Mouse (Mus musculus) C2C12 (cell line): ENCODE data around the gene Dlgap1. TPM values are rescaled to one million over a fixed set of nuclear protein-coding genes. Genes with fewer than 3 reads are reported as not detected.

Experiments
- H3K27me3 ChIP-seq: one replicate; pipeline ENCODE4 v1.6.1; 2011; ENCODE audit not compliant: control insufficient read depth, insufficient read depth, insufficient read length
- H3K36me3 ChIP-seq: one replicate; pipeline ENCODE4 v1.6.1; 2011; ENCODE audit not compliant: control insufficient read depth, insufficient read depth
- H3K4me3 ChIP-seq: one replicate; pipeline ENCODE4 v1.5.1; 2011; ENCODE audit warnings: mild to moderate bottlenecking, control low read depth; ENCODE audit not compliant: poor library complexity, insufficient read depth, severe bottlenecking
- H3K79me2 ChIP-seq: one replicate; pipeline ENCODE4 v1.6.1; 2011; ENCODE audit not compliant: control insufficient read depth, insufficient read depth
- H3K79me3 ChIP-seq: one replicate; pipeline ENCODE4 v1.6.1; 2011; ENCODE audit warnings: low read depth, control low read depth
- H3ac ChIP-seq: one replicate; pipeline ENCODE3; 2011; ENCODE audit warnings: low read depth; ENCODE audit not compliant: control insufficient read depth, insufficient read length
- CEBPB ChIP-seq: IDR thresholded peaks from one replicate; pipeline ENCODE4 v1.6.1; 2011; ENCODE audit warnings: low read depth, mild to moderate bottlenecking, control low read depth, moderate library complexity
- CTCF ChIP-seq: IDR thresholded peaks from one replicate; pipeline ENCODE4 v1.5.1; 2011; ENCODE audit not compliant: control insufficient read depth, insufficient read depth, insufficient read length
- FOSL1 ChIP-seq: IDR thresholded peaks from one replicate; pipeline ENCODE4 v1.8.0; 2011; ENCODE audit warnings: mild to moderate bottlenecking, low read length; ENCODE audit not compliant: poor library complexity, insufficient read depth, severe bottlenecking
- MAX ChIP-seq: IDR thresholded peaks from one replicate; pipeline ENCODE4 v1.6.1; 2011; ENCODE audit warnings: mild to moderate bottlenecking, control low read depth
- MYOD1 ChIP-seq: IDR thresholded peaks from one replicate; pipeline ENCODE4 v1.6.1; 2011; ENCODE audit warnings: low read depth; ENCODE audit not compliant: control insufficient read depth, insufficient read length
- MYOG ChIP-seq: IDR thresholded peaks from one replicate; pipeline ENCODE4 v1.6.1; 2011; ENCODE audit not compliant: control insufficient read depth, insufficient read length; ENCODE audit errors: extremely low read depth
- USF1 ChIP-seq: IDR thresholded peaks from one replicate; pipeline ENCODE4 v1.6.1; 2011; ENCODE audit warnings: low read depth, mild to moderate bottlenecking, control low read depth, moderate library complexity
- polyA plus RNA-seq: library from polyadenylated mRNA; unstranded; fragments of >200 nt; fragmentation: generic; extraction: Trizol; gene quantifications from one replicate; pipeline ENCODE4 v1.2.1, GENCODE M21; 2012; ENCODE audit warnings: missing spikeins

The Dlgap1 gene
- polyA plus RNA-seq, 1 experiment = 0.22 TPM

- Histone ChIP-seq H3K79me3 (no peaks in the 10 kb centered on the region), H3K79me2 (no peaks in the 10 kb centered on the region)
Measured at GRCm38 (mm10) chr17:70790801-70791200, 821.9 kb downstream of the Dlgap1 start.

GRCm38 (mm10) chr17:70791596-70792275 lies 822.9 kb downstream of the Dlgap1 start:
- TF ChIP-seq MAX (no peak), USF1 (no peak), MYOG (no peak), CTCF (no peak), FOSL1 (no peak), CEBPB (no peak)
- no peak overlapping the region for H3ac ChIP-seq

More at GRCm38 (mm10) chr17:70790801-70791200, 821.9 kb downstream of the Dlgap1 start:
- Histone ChIP-seq H3K27me3 (no peaks in the 10 kb centered on the region), H3ac (no peak overlapping the region), H3K4me3 (no peak overlapping the region), H3K36me3 (no peaks in the 10 kb centered on the region)
- TF ChIP-seq MYOD1 (no peak), FOSL1 (no peak), MAX (no peak)

DNA sequence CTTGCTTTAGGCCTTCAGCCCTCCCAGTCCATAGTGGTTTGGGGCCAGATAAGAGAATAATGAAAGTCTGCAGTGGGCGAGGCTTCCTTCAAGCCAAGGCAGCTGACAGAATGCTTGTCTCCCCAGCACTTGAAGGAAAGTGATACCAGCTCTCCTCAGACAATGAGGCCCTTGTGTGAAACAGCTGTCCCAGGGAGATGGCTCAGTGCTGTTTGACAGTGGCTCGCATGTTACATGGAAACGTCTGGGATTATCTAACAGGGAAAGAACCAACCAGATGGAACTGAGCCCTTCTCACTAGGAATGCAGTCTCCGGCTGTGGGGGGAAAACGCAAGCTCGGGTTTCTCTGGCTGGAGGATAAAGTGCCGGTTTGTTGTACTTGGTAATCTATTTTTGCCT lies 825.4 kb downstream of the Dlgap1 start:
- Histone ChIP-seq H3K36me3 (no peaks in the 10 kb centered on the region), H3K4me3 (no peak overlapping the region), H3K79me3 (no peaks in the 10 kb centered on the region), H3K79me2 (no peaks in the 10 kb centered on the region), H3ac (no peak overlapping the region), H3K27me3 (no peaks in the 10 kb centered on the region)
- TF ChIP-seq MAX = no peak
- peak; percentile 72 for TF ChIP-seq MYOD1

More at GRCm38 (mm10) chr17:70791596-70792275, 822.9 kb downstream of the Dlgap1 start:
- Histone ChIP-seq H3K27me3 (no peaks in the 10 kb centered on the region), H3K36me3 (no peaks in the 10 kb centered on the region), H3K4me3 (no peak overlapping the region), H3K79me3 (no peaks in the 10 kb centered on the region), H3K79me2 (no peaks in the 10 kb centered on the region)

DNA sequence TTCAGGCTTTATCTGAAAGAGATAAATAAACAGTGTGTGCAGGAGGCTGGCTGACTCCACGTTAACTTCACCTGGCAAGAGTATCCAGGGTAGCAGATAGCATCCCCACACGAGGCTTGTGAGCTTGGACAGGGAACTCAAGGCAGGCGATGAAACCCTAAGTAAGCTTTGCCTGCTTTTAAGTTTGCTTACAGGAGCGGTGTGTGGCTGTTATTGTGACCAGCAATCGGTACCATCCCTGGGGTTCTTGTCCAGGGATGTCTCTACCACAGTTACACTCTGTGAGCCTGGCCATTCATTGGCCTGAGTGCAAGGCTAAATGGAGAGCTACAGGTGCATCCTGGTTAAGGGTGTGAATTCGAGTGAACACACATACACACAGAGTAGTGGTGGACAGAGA lies 825.8 kb downstream of the Dlgap1 start:
- H3K79me3 ChIP-seq = no peaks in the 10 kb centered on the region
- TF ChIP-seq CTCF (no peak), CEBPB (no peak), USF1 (no peak), MAX (no peak), MYOD1 (no peak), MYOG (no peak), FOSL1 (no peak)
- H3K79me2 ChIP-seq = no peaks in the 10 kb centered on the region
- H3ac ChIP-seq = peak overlapping the region; percentile 27
- H3K36me3 ChIP-seq = no peaks in the 10 kb centered on the region
- no peak overlapping the region for H3K4me3 ChIP-seq
- no peaks in the 10 kb centered on the region for H3K27me3 ChIP-seq

- no peaks in the 10 kb centered on the region for H3K79me3 ChIP-seq
- no peaks in the 10 kb centered on the region for H3K79me2 ChIP-seq
- no peaks in the 10 kb centered on the region for H3K27me3 ChIP-seq
- H3K4me3 ChIP-seq = no peak overlapping the region
- no peaks in the 10 kb centered on the region for H3K36me3 ChIP-seq
- TF ChIP-seq MYOD1 = no peak
- no peak for TF ChIP-seq MAX
- TF ChIP-seq CEBPB = no peak
- TF ChIP-seq FOSL1 = no peak
- TF ChIP-seq USF1 = no peak
- no peak for TF ChIP-seq MYOG
- TF ChIP-seq CTCF = no peak
- no peak overlapping the region for H3ac ChIP-seq
Measured at GRCm38 (mm10) chr17:70795196-70795595, 826.3 kb downstream of the Dlgap1 start.

DNA sequence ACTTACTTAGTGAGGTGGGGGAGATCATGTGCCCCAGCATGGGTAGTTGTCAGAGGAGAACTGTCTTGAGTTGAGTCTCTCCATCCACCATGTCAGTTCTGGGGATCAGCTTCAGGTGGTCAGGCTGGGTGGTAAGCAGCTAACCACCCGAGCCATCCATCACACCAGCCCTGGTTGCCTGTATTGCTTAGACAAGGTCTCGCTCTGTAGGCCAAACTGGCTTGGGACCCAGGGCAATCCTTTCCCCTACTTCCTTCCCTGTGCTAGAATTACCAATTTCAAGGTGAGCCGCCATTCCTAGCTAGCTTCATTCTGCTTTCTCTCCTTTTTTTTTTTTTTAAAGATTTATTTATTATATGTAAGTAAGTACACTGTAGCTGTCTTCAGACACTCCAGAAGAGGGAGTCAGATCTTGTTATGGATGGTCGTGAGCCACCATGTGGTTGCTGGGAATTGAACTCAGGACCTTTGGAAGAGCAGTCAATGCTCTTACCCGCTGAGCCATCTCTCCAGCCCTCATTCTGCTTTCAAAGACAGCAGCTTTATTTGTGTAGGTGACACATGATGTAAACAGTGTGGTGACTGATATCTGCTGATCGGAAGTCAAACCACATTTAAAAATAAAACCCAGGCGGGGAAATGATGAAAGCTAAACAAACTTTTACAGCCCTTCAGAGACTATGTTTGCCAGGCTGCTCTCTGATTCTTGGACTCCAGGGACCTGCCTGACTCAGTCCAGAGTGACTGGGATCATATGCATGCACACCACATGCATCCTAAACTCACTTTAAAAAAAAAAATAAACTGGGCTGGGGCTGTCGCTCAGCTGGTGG lies 828.3 kb downstream of the Dlgap1 start:
- Histone ChIP-seq H3K79me3 (no peaks in the 10 kb centered on the region), H3K36me3 (no peaks in the 10 kb centered on the region), H3K79me2 (no peaks in the 10 kb centered on the region), H3K27me3 (no peaks in the 10 kb centered on the region), H3K4me3 (no peak overlapping the region), H3ac (no peak overlapping the region)
- TF ChIP-seq FOSL1 (peak; percentile 50), CEBPB (peak; percentile 58), MYOD1 (no peak), MAX (peak; percentile 57), CTCF (no peak), MYOG (no peak), USF1 (peak; percentile 59)
